Mouse (Mus musculus) layer of hippocampus, postnatal 36 days (tissue): ENCODE results near the gene Csdc2. TPM values are rescaled to one million over a fixed set of nuclear protein-coding genes. Genes with fewer than 3 reads are reported as not detected.
A peak's percentile ranks its signal among the peaks of the same experiment; 100 is the strongest.
"Not testable (repeated sequence)": the region's sequence is repeated elsewhere in the genome, so short reads cannot be mapped to it uniquely, and the experiment has no call there.

ENCODE experiments used
- DNase-seq, 2 experiments: peaks; one replicate each; pipeline ENCODE4 v3.0.0; 2022
- total RNA-seq, 2 experiments: library from RNA; stranded (reverse); gene quantifications; 2 replicates each; pipeline ENCODE4 v1.2.3; 2021

Gene Csdc2
- total RNA-seq, 2 experiments from 2014 or later = 74.5 to 77.1 TPM

GRCm38 (mm10) chr15:81956457-81956856 is 19.9 kb downstream of the Csdc2 start:
- DNase-seq = peak; percentile 48 to 59

DNA sequence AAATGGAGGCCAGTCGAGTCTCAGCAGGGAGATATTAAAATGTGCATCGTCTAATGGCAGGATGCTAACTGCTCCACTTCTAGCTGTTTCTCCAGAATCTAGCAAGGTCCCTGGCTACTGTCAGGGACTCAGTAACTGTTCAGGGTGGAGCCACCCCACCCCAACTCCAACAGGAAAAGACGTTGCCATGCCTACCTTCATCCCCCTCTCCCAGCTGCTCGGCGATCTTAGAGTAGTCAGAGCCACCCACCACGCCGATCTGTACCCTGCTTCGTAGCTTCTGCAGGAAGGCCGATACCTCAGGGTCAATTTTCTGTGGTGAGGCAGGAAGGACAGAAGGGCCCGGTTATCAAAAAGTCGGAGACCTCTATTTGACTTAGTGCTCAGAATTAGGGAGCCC is 21.0 kb downstream of the Csdc2 start:
- no peak for DNase-seq

DNA sequence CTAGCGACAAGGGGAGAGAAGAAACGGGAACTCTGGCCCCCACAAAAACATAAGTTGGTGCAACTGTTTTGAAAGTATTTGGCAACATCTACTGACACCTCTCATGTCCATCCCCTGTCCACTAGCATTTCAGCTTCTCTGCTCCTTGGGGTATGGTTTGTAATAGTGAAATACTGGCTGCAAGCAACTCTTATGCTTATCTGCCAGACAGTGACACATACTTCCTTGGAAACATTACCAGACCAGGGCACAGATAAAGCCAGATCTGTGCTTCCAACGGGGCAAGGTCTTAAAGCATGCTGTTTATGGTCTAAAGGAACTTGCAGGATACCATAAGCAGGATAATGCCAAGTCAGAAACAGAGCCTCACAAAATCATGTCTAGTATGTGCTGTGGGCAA is 22.3 kb downstream of the Csdc2 start:
- DNase-seq = no peak

DNA sequence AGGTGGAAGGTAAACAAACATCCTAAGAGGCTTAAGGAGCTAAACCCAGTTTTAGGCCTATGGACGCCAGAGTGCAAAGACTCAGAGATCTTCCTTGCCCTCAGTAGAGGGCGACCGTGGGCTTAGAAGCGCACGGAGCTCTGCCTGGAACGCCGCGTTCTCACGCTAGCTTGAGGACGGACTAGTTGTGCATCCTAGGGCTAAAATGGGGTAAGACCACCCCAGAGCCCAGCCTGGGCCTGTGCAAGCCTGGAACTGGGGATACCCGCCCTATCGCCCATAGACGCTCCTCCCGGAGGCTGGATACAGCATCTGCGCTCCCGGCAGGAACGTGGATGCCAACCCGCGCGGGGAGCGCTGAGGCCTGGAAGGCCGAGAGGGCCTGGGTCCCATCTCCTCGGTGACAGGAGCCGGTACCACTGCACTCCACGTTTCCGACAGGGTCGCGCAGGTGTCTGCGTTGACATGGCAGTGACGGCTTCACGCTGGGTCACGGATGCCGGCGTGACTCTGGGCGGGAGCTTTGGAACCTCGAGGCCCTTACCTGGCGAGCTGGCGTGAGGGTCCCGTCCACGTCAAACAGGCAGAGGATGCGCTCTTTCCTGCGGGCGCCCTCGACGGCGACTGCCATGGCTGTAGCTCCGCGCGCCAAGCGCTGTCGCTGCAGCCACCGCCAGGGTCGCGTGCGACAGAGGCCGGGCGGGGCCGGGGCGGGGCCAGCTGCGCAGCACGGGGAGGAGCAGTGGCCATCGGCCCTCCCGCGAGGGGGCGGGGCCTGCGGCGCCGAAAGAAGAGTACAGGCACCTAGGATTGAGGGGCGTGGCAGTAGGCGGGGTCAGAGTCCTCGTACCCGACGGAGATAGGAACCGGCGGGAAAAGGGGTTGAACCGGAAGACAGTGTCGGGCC is 23.9 kb downstream of the Csdc2 start, which contains the start of gene Pmm1:
Gene Pmm1 (minus strand): TSS at position 760 of the 907 bp plus-strand sequence.
- peak; percentile 96 for DNase-seq

DNA sequence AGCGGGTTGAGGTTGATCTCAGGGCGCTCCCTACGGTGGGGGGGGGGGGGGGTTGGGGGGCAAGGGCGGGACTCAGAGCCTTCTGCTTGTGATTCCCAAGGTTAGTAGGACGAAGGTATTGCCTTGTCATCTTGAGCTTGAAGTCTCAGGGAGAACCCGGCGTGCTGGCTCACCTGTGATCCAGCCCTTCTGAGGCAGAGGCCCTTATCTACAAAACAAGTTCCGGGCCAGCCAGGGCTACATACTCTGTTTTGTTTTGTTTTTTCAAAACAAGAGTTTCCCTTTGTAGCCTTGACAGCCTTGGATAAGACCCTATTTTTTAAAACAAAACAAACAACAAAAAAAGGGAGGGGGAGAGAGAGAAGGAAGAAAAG is 24.5 kb downstream of the Csdc2 start:
- no peak for DNase-seq

DNA sequence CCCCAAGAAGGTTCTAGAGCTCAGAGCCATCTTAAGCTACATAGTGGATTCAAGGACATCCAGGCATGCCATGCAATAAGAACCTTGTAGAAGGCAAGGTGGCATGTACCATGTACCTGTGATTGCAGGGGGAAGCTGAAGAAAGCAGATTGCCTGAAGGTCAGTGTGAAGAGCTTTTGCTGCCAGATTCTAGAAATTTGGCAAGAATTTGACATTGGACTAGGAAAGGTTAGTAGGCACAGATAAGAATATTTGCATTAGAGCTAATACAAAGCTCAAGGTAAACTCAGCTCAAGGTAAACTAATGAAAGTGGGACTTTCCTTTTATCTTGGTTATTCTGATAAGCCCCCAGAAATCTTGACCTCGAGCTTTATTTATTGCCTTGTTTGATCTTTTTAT is 27.7 kb downstream of the Csdc2 start:
- no peak for DNase-seq

DNA sequence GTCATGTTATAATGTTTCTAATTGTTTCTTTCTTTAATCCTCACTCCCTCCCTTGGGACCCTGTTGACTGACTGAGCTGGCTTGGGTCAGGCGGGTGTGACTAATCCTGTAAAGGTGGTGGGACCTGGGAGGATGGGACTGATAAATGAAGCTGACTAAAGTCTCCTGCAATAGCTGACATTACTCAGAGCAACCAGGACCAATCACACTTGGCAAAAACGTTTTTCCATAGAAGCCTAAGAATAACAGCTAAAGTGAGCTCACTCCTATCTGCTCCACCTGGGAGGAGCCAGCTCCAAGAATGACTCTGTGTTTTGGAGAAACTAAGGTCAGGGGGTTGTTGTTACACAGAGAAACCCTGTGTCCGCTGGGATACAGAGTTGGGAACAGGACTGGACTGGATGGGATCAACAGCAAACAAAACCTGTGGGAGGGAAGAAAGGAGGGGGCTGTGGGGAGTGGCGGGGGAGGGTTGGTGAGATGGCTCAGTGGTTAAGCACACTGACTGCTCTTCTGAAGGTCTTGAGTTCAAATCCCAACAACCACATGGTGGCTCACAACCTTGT is 28.5 kb downstream of the Csdc2 start:
- no peak for DNase-seq

DNA sequence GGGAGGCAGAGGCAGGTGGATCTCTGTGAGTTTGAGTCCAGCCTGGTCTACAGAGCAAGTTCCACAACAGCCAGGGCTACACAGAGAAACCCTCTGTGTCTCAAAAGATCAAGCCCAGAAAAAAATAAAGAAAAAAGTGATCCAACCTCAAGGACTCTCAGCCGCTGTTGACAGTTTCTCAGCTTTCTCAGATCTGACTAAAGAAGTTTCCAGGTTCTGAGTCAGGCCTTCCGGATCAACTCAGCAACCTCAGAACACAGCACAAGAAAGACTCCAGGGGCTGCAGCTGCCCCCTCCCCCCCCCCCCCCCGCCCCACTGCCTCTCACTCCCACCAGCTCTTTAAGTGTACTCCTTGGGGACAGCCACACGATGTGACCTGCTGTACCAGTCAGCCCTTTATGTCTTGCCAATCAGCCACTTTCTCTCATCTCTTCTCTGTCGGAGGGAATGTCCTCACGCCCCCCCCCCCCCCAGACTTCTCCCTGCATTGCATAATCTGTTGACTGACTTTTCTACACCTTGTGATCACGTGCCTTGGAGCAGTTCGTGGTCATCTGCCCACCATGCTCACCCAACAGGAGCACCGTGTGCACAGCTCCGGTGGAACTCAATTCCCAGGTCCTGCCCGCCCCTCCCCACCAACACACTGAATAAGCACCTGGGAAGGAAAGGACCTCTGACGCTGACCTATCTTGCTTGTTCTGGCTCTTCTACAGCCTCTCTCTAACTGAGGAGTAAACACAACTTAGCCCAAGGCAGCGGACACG is 29.7 kb downstream of the Csdc2 start:
- DNase-seq = no peak

DNA sequence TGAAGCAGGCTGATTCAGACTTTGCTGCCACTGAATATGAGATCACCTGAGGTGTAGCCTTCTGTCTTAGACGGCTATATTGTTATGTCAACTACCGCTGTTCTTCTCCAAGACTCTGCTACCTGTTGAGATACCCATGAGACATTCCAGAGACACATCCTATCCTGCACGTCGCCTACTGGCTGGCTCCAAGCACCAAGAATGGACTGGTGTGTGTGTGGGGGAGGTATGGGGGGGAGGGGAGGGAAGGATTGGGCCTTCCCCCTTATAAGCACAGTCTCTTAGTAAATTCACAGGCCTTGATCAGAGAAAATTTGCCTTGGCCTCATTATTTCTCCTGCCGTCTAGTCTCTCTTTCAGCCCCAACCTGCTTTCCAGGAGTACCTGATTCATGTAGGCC is 31.3 kb downstream of the Csdc2 start:
- DNase-seq = no peak

DNA sequence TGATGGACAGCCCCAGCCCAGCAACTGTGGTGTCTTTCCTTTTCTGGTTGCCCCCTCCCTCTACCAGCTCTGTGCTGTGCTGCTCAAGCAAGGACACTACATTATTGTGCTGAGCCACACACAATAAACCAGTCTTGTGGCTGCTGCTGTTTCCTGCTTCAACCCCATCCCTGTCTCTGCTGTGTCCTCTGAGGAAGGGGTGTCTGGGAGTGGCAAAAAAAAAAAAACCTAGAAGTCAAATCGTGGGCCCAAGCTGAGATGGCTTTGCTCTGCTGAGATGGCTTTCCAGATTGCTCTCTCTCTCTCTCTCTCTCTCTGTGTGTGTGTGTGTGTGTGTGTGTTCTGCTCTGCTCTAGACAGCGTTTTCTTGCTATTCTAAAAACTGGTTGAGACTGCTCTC is 31.9 kb downstream of the Csdc2 start:
- no peak for DNase-seq

- DNase-seq = no peak
Measured at GRCm38 (mm10) chr15:81969173-81969572, 32.6 kb downstream of the Csdc2 start.

DNA sequence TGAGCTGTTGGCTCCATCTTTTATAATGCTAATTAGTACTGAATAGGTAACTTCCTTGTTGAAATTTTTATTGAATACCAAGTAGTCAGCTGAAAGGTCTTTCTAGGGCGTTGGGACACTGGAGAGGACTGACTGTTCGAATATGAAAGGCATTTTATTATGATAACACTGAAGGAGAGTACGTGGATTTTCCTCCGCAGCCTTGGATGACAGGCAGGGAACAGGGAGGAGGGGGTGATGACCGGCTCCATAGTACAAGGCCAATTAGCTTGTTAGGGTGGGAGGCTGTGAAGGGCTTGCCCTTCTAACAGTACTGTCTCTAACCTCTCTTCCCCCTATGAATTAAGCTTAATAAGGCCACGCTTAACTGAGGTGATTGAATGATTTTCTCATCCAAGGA is 33.1 kb downstream of the Csdc2 start:
- DNase-seq = not testable (repeated sequence)

DNA sequence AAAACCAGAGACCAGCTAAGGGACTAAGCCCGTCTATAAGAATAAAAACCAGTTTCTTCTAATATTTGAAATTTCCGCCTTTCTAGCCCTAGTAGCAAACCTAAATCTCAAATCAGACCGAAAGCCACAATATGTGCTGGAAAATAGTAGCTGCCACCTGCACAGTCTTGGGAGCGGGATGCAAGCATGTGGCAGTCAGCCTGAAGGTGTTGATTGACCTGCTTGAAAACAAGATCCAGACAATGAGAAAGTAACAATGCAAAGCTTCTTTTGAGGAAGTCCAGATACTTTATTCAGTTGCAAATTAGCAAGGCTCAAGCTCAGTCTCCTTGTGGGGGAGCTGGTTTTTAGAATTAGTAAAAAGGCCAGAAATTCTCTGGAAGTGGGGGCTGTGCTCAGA is 33.9 kb downstream of the Csdc2 start:
- not testable (repeated sequence) for DNase-seq

- DNase-seq = not testable (repeated sequence)
Measured at GRCm38 (mm10) chr15:81975156-81975555, 38.6 kb downstream of the Csdc2 start.

- no peak for DNase-seq
Measured at GRCm38 (mm10) chr15:81980321-81980720, 43.8 kb downstream of the Csdc2 start, which contains the start of gene 1700029P11Rik. TSS of gene 1700029P11Rik (plus strand) at chr15:81980540.

DNA sequence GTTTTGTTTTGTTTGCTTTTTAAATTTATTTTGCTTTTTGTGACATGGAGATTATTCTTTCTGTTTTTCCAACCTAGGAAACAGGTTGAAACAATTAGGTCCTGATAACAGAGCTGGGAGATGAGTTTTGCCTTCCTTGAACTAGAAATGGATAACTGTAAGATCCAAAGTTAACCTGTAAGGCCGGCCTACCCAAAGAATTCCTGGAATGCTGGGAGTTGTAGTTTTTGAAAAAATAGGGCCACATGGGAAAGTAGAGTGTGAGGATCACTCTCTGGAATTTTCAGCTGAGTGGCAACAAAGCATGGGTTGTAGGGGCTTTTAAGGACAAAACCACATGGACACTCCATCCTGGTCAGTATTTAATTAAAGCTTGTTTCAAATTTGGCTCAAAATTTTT is 45.6 kb downstream of the Csdc2 start:
- DNase-seq = no peak

- DNase-seq = no peak
Measured at GRCm38 (mm10) chr15:81985267-81986161, 49.0 kb downstream of the Csdc2 start.

DNA sequence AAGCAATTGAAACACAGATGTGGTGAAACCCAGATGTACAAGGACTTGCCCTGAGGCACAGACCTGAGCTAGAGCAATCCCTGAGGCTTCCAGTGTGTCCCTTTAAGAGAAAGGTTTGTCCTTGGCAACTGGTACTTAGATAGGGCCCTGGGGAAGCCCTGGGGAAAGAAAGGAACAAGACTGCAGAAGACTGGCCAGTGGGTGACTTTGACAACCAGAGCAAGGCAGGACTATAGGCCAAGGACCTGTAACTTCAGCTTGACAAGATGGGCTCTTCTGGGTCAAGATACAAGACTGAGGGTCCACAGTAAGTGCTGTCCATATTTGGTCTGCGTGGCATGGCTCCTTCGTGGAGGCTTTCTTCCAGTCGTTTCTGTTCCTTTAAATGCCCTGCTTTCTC is 51.1 kb downstream of the Csdc2 start, which contains the start of gene Xrcc6:
Gene Xrcc6 (plus strand): TSS at position 190 of the 400 bp plus-strand sequence.
- DNase-seq = no peak

DNA sequence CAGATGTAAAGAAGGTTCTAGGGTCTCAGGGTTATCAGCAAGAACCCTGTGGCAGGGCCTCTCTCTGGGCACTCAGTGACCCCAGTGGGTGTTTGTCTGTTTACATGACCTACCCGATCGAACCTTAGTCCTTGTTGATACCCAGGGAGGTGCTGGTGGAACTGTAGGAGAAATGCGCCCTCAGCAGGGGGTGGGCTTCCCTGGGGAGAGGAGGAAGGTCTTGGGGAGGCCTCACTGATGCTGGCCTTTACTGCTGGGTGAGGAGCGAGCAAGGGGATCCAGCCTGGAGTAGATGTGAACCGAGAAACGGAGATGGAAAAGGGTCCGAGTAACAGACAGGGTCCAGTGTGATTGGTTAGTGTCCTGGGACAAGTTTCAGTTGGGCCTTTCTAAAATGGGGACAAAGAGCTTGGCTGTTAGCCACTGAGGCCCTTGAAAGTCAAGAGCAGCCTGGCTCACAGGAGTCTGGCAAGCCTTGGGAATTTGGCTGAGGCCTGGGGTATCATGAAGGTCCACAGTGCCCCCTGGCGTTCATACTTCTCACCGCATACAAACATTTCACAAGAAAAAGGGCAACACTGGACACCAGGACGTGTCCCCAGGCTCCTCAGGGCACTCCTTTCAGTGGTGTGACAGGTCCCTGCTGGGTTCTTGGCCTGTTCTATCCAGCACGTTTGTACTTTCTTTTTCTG is 53.0 kb downstream of the Csdc2 start:
- DNase-seq = peak; percentile 80 to 85

- no peak for DNase-seq
Measured at GRCm38 (mm10) chr15:81990549-81990948, 54.0 kb downstream of the Csdc2 start.

- DNase-seq = no peak
Measured at GRCm38 (mm10) chr15:81993992-81994391, 57.4 kb downstream of the Csdc2 start.
